Mouse (Mus musculus) hindbrain, embryonic 15.5 days (tissue): ENCODE measurements around the gene Rsf1. TPM values are rescaled to one million over a fixed set of nuclear protein-coding genes. Genes with fewer than 3 reads are reported as not detected.

Experiments used
- ATAC-seq: fragments of 200-750 bp; cut with Nextera tagmentation; 2 replicates; pipeline ENCODE4 v1.8.0; 2017; ENCODE audit warnings: low read depth, moderate number of reproducible peaks, moderate TSS enrichment; ENCODE audit not compliant: low FRiP score
- H3K27ac ChIP-seq: fragments of 300-500 bp; sonication (generic); replicated peaks from 2 replicates; pipeline ENCODE4 v1.5.1; 2015; ENCODE audit warnings: mild to moderate bottlenecking, inconsistent platforms
- H3K27me3 ChIP-seq: fragments of 300-500 bp; sonication (generic); 2 replicates; pipeline ENCODE4 v1.6.1; 2015; ENCODE audit warnings: control low read depth, inconsistent platforms
- H3K36me3 ChIP-seq: fragments of 300-500 bp; sonication (generic); 2 replicates; pipeline ENCODE4 v1.6.1; 2015; ENCODE audit warnings: control low read depth, inconsistent platforms
- H3K4me1 ChIP-seq: fragments of 300-500 bp; sonication (generic); replicated peaks from 2 replicates; pipeline ENCODE4 v1.6.1; 2015; ENCODE audit warnings: control low read depth, inconsistent platforms
- H3K4me2 ChIP-seq: fragments of 300-500 bp; sonication (generic); 2 replicates; pipeline ENCODE4 v1.6.1; 2015; ENCODE audit warnings: moderate library complexity, mild to moderate bottlenecking, inconsistent platforms
- H3K4me3 ChIP-seq: fragments of 300-500 bp; sonication (generic); 2 replicates; pipeline ENCODE4 v1.5.1; 2015; ENCODE audit warnings: mild to moderate bottlenecking, inconsistent platforms
- H3K9ac ChIP-seq: fragments of 300-500 bp; sonication (generic); 2 replicates; pipeline ENCODE4 v1.6.1; 2015; ENCODE audit warnings: inconsistent platforms
- H3K9me3 ChIP-seq: fragments of 300-500 bp; sonication (generic); 2 replicates; pipeline ENCODE4 v1.6.1; 2016; ENCODE audit warnings: control low read depth, inconsistent platforms
- WGBS: fragments of 180-500 bp; shearing (Covaris S2); methylation state at CpG from one replicate; pipeline ENCODE4 v1.1.7; 2015; 5-methylcytosine and 5-hydroxymethylcytosine counted together
- polyA plus RNA-seq: library from polyadenylated mRNA; unstranded; fragments of >200 nt; fragmentation: Nextera tagmentation; extraction: Ambion mirVana; gene quantifications from 2 replicates; pipeline ENCODE4 v1.2.1, GENCODE M21; 2015

Rsf1 gene
- polyA plus RNA-seq, 1 experiment from 2014 or later: 24.1 TPM

- H3K27ac ChIP-seq: peak overlapping the region; percentile 99
- no peaks in the 10 kb centered on the region for H3K36me3 ChIP-seq
- under 1% methylated on average over 11 of the region's 11 CpGs for WGBS
- peak overlapping the region; percentile 100 for H3K9ac ChIP-seq
- H3K4me1 ChIP-seq: peaks cover 16% of the 10 kb centered on the region
- H3K27me3 ChIP-seq: no peaks in the 10 kb centered on the region
- ATAC-seq: peak; percentile 55
- H3K4me3 ChIP-seq: peak overlapping the region; percentile 100
- H3K4me2 ChIP-seq: peak overlapping the region; percentile 83
- H3K9me3 ChIP-seq: no peaks in the 10 kb centered on the region
These were observed 1.1 kb downstream of the Rsf1 start for GRCm38 (mm10) chr7:97580843-97581214.

- ATAC-seq: no peak
- H3K9ac ChIP-seq: no peak overlapping the region
- H3K9me3 ChIP-seq: no peaks in the 10 kb centered on the region
- H3K4me2 ChIP-seq: no peak overlapping the region
- no peak overlapping the region for H3K27ac ChIP-seq
- no peaks in the 10 kb centered on the region for H3K27me3 ChIP-seq
- H3K4me1 ChIP-seq: peaks cover 12% of the 10 kb centered on the region
- H3K36me3 ChIP-seq: no peaks in the 10 kb centered on the region
- H3K4me3 ChIP-seq: no peak overlapping the region
- 77% methylated on average over 5 of the region's 5 CpGs for WGBS
These were observed 8.8 kb downstream of the Rsf1 start for GRCm38 (mm10) chr7:97588506-97588905.

- Histone ChIP-seq H3K4me2 (no peak overlapping the region), H3K27ac (no peak overlapping the region), H3K4me3 (no peak overlapping the region), H3K36me3 (no peaks in the 10 kb centered on the region), H3K9ac (no peak overlapping the region), H3K9me3 (no peaks in the 10 kb centered on the region), H3K27me3 (no peaks in the 10 kb centered on the region), H3K4me1 (peaks cover 12% of the 10 kb centered on the region)
- 27% methylated on average over 3 of the region's 3 CpGs for WGBS
- no peak for ATAC-seq
These were observed 10.8 kb downstream of the Rsf1 start for GRCm38 (mm10) chr7:97590488-97590887.

- Histone ChIP-seq H3K27ac (no peak overlapping the region), H3K9ac (no peak overlapping the region), H3K27me3 (no peaks in the 10 kb centered on the region), H3K9me3 (no peaks in the 10 kb centered on the region), H3K4me2 (no peak overlapping the region), H3K4me1 (peaks cover 12% of the 10 kb centered on the region), H3K4me3 (no peak overlapping the region), H3K36me3 (no peaks in the 10 kb centered on the region)
- 84% methylated on average over 6 of the region's 6 CpGs for WGBS
- ATAC-seq: no peak
These were observed 11.6 kb downstream of the Rsf1 start for GRCm38 (mm10) chr7:97591336-97591735.

- ATAC-seq: no peak
- Histone ChIP-seq H3K4me3 (no peak overlapping the region), H3K27me3 (no peaks in the 10 kb centered on the region)
These were observed 12.7 kb downstream of the Rsf1 start for GRCm38 (mm10) chr7:97592396-97592795.

GRCm38 (mm10) chr7:97593535-97593934 lies 13.8 kb downstream of the Rsf1 start:
- H3K9ac ChIP-seq: no peak overlapping the region
- no peak overlapping the region for H3K27ac ChIP-seq
- no peaks in the 10 kb centered on the region for H3K36me3 ChIP-seq
- no peak overlapping the region for H3K4me3 ChIP-seq
- no peaks in the 10 kb centered on the region for H3K27me3 ChIP-seq
- no peak for ATAC-seq
- WGBS: 93% methylated on average over 2 of the region's 2 CpGs
- peaks cover 12% of the 10 kb centered on the region for H3K4me1 ChIP-seq
- no peaks in the 10 kb centered on the region for H3K9me3 ChIP-seq
- no peak overlapping the region for H3K4me2 ChIP-seq

More at GRCm38 (mm10) chr7:97592396-97592795, 12.7 kb downstream of the Rsf1 start:
- Histone ChIP-seq H3K36me3 (no peaks in the 10 kb centered on the region), H3K27ac (no peak overlapping the region), H3K4me2 (no peak overlapping the region), H3K4me1 (peaks cover 12% of the 10 kb centered on the region), H3K9me3 (no peaks in the 10 kb centered on the region), H3K9ac (no peak overlapping the region)
- 98% methylated on average over 4 of the region's 4 CpGs for WGBS

GRCm38 (mm10) chr7:97598548-97598947 lies 18.9 kb downstream of the Rsf1 start:
- no peak overlapping the region for H3K4me2 ChIP-seq
- H3K4me1 ChIP-seq: no peaks in the 10 kb centered on the region
- H3K9me3 ChIP-seq: no peaks in the 10 kb centered on the region
- no peak overlapping the region for H3K9ac ChIP-seq
- no peak overlapping the region for H3K4me3 ChIP-seq
- no peak for ATAC-seq
- 86% methylated on average over 2 of the region's 2 CpGs for WGBS
- no peak overlapping the region for H3K27ac ChIP-seq
- no peaks in the 10 kb centered on the region for H3K36me3 ChIP-seq
- no peaks in the 10 kb centered on the region for H3K27me3 ChIP-seq

GRCm38 (mm10) chr7:97621346-97621745 lies 41.7 kb downstream of the Rsf1 start:
- Histone ChIP-seq H3K4me2 (no peak overlapping the region), H3K9ac (no peak overlapping the region), H3K9me3 (no peaks in the 10 kb centered on the region), H3K27me3 (no peaks in the 10 kb centered on the region), H3K27ac (no peak overlapping the region), H3K4me3 (no peak overlapping the region), H3K36me3 (no peaks in the 10 kb centered on the region; the same call in 1 of the 2 replicates), H3K4me1 (0 out of 2 replicates have a peak, but pooled peaks cover 3% of the 10 kb centered on the region)
- WGBS: 94% methylated on average over 5 of the region's 5 CpGs
- ATAC-seq: no peak

- no peak for ATAC-seq
- no peaks in the 10 kb centered on the region; the same call in 1 of the 2 replicates for H3K36me3 ChIP-seq
These were observed 43.0 kb downstream of the Rsf1 start for GRCm38 (mm10) chr7:97622676-97623075.

GRCm38 (mm10) chr7:97623402-97623801 lies 43.7 kb downstream of the Rsf1 start:
- Histone ChIP-seq H3K9ac (no peak overlapping the region), H3K4me1 (0 out of 2 replicates have a peak, but pooled peaks cover 3% of the 10 kb centered on the region), H3K27me3 (no peaks in the 10 kb centered on the region), H3K36me3 (no peaks in the 10 kb centered on the region; the same call in 1 of the 2 replicates), H3K4me3 (no peak overlapping the region), H3K27ac (no peak overlapping the region), H3K9me3 (no peaks in the 10 kb centered on the region), H3K4me2 (no peak overlapping the region)
- no peak for ATAC-seq

More at GRCm38 (mm10) chr7:97622676-97623075, 43.0 kb downstream of the Rsf1 start:
- H3K27ac ChIP-seq: no peak overlapping the region
- no peaks in the 10 kb centered on the region for H3K27me3 ChIP-seq
- 0 out of 2 replicates have a peak, but pooled peaks cover 3% of the 10 kb centered on the region for H3K4me1 ChIP-seq
- H3K9me3 ChIP-seq: no peaks in the 10 kb centered on the region
- no peak overlapping the region for H3K4me3 ChIP-seq
- no peak overlapping the region for H3K9ac ChIP-seq
- no peak overlapping the region for H3K4me2 ChIP-seq
- 98% methylated on average over 1 of the region's 1 CpGs for WGBS

GRCm38 (mm10) chr7:97629351-97629750 lies 49.7 kb downstream of the Rsf1 start:
- 70% methylated on average over 2 of the region's 2 CpGs for WGBS
- no peaks in the 10 kb centered on the region for H3K27me3 ChIP-seq
- 0 out of 2 replicates have a peak, but pooled peaks cover 1% of the 10 kb centered on the region for H3K4me1 ChIP-seq
- ATAC-seq: no peak
- no peak overlapping the region for H3K4me2 ChIP-seq
- H3K9me3 ChIP-seq: no peaks in the 10 kb centered on the region
- no peak overlapping the region for H3K27ac ChIP-seq
- H3K36me3 ChIP-seq: no peaks in the 10 kb centered on the region
- H3K4me3 ChIP-seq: no peak overlapping the region
- H3K9ac ChIP-seq: no peak overlapping the region

GRCm38 (mm10) chr7:97631290-97631689 lies 51.6 kb downstream of the Rsf1 start:
- WGBS: 82% methylated on average over 2 of the region's 2 CpGs
- no peak overlapping the region for H3K27ac ChIP-seq
- H3K9ac ChIP-seq: no peak overlapping the region
- H3K4me2 ChIP-seq: no peak overlapping the region
- no peaks in the 10 kb centered on the region for H3K36me3 ChIP-seq
- no peaks in the 10 kb centered on the region for H3K4me1 ChIP-seq
- H3K9me3 ChIP-seq: no peaks in the 10 kb centered on the region
- no peaks in the 10 kb centered on the region for H3K27me3 ChIP-seq
- no peak for ATAC-seq
- H3K4me3 ChIP-seq: no peak overlapping the region

- 97% methylated on average over 1 of the region's 1 CpGs for WGBS
- H3K4me2 ChIP-seq: no peak overlapping the region
- no peaks in the 10 kb centered on the region for H3K9me3 ChIP-seq
- H3K27ac ChIP-seq: no peak overlapping the region
- no peaks in the 10 kb centered on the region for H3K4me1 ChIP-seq
- H3K4me3 ChIP-seq: no peak overlapping the region
- no peaks in the 10 kb centered on the region for H3K27me3 ChIP-seq
- ATAC-seq: no peak
- no peaks in the 10 kb centered on the region for H3K36me3 ChIP-seq
- H3K9ac ChIP-seq: no peak overlapping the region
These were observed 53.2 kb downstream of the Rsf1 start for GRCm38 (mm10) chr7:97632897-97633296.
